Mouse (Mus musculus): Measurements from ENCODE around the gene Erich4.

The Erich4 gene

GRCm38 (mm10) chr7:25623857-25624370, 8.2 kb upstream of the Erich4 start:
- DNase-seq (ENCODE audit: low spot score), result no peak

GRCm38 (mm10) chr7:25620751-25621150, 5.1 kb upstream of the Erich4 start:
- no peak for DNase-seq (ENCODE audit: low spot score)

GRCm38 (mm10) chr7:25620101-25620500, 4.4 kb upstream of the Erich4 start:
- no peak for DNase-seq (ENCODE audit: low spot score)

- DNase-seq (ENCODE audit: low spot score), result no peak
These were observed 4.0 kb upstream of the Erich4 start for GRCm38 (mm10) chr7:25619722-25619991.

GRCm38 (mm10) chr7:25618865-25619721, 3.4 kb upstream of the Erich4 start, which contains the start of gene Dmac2:
TSS of gene Dmac2 (plus strand) at chr7:25619414.
- peak; percentile 95 for DNase-seq (ENCODE audit: low spot score)

GRCm38 (mm10) chr7:25617376-25618160, 1.9 kb upstream of the Erich4 start:
- no peak for DNase-seq (ENCODE audit: low spot score)

- DNase-seq (ENCODE audit: low spot score), result no peak
These were observed 624 bp downstream of the Erich4 start for GRCm38 (mm10) chr7:25614831-25615705.

GRCm38 (mm10) chr7:25614086-25614485, 1.6 kb downstream of the Erich4 start:
- no peak for DNase-seq (ENCODE audit: low spot score)

GRCm38 (mm10) chr7:25611501-25611900, 4.2 kb downstream of the Erich4 start:
- DNase-seq (ENCODE audit: low spot score), result no peak

GRCm38 (mm10) chr7:25610056-25610455, 5.6 kb downstream of the Erich4 start:
- no peak for DNase-seq (ENCODE audit: low spot score)

GRCm38 (mm10) chr7:25607196-25607595, 8.5 kb downstream of the Erich4 start:
- DNase-seq (ENCODE audit: low spot score), result no peak

- DNase-seq (ENCODE audit: low spot score), result no peak
These were observed 9.0 kb downstream of the Erich4 start for GRCm38 (mm10) chr7:25606625-25607063.

- no peak for DNase-seq (ENCODE audit: low spot score)
These were observed 14.3 kb downstream of the Erich4 start for GRCm38 (mm10) chr7:25601346-25601745.

GRCm38 (mm10) chr7:25600666-25601065, 15.0 kb downstream of the Erich4 start:
- DNase-seq (ENCODE audit: low spot score), result no peak

- DNase-seq (ENCODE audit: low spot score), result peak; percentile 79
These were observed 16.0 kb downstream of the Erich4 start for GRCm38 (mm10) chr7:25599663-25600062.

- DNase-seq (ENCODE audit: low spot score), result no peak
These were observed 21.8 kb downstream of the Erich4 start for GRCm38 (mm10) chr7:25593859-25594258.

- no peak for DNase-seq (ENCODE audit: low spot score)
These were observed 24.5 kb downstream of the Erich4 start for GRCm38 (mm10) chr7:25591226-25591625.

GRCm38 (mm10) chr7:25585351-25586204, 30.1 kb downstream of the Erich4 start:
- no peak for DNase-seq (ENCODE audit: low spot score)

- DNase-seq (ENCODE audit: low spot score), result no peak
These were observed 31.0 kb downstream of the Erich4 start for GRCm38 (mm10) chr7:25584651-25585050.

GRCm38 (mm10) chr7:25582301-25582810, 33.3 kb downstream of the Erich4 start:
- no peak for DNase-seq (ENCODE audit: low spot score)

GRCm38 (mm10) chr7:25579441-25579840, 36.3 kb downstream of the Erich4 start:
- DNase-seq (ENCODE audit: low spot score), result no peak
